Mouse (Mus musculus) midbrain, embryonic 12.5 days (tissue): ENCODE data around the gene Mrps7. TPM values are rescaled to one million over a fixed set of nuclear protein-coding genes. Genes with fewer than 3 reads are reported as not detected.
"Not testable (repeated sequence)": the region's sequence is repeated elsewhere in the genome, so short reads cannot be mapped to it uniquely, and the experiment has no call there.

ENCODE experiments used
- ATAC-seq: fragments of 200-750 bp; cut with Nextera tagmentation; 2 replicates; pipeline ENCODE4 v1.8.0; 2017; ENCODE audit warnings: low read depth, moderate TSS enrichment, moderate library complexity; ENCODE audit not compliant: low FRiP score
- H3K27ac ChIP-seq: fragments of 300-500 bp; sonication (generic); replicated peaks from 2 replicates; pipeline ENCODE4 v1.5.1; 2016; ENCODE audit warnings: mild to moderate bottlenecking
- H3K27me3 ChIP-seq: fragments of 300-500 bp; sonication (generic); 2 replicates; pipeline ENCODE4 v1.6.1; 2016; ENCODE audit warnings: mild to moderate bottlenecking
- H3K36me3 ChIP-seq: fragments of 300-500 bp; sonication (generic); 2 replicates; pipeline ENCODE4 v1.6.1; 2016
- H3K4me1 ChIP-seq: fragments of 300-500 bp; sonication (generic); 2 replicates; pipeline ENCODE4 v1.6.1; 2016
- H3K4me2 ChIP-seq: fragments of 300-500 bp; sonication (generic); replicated peaks from 2 replicates; pipeline ENCODE4 v1.6.1; 2016; ENCODE audit warnings: mild to moderate bottlenecking, moderate library complexity
- H3K4me3 ChIP-seq: fragments of 300-500 bp; sonication (generic); 2 replicates; pipeline ENCODE4 v1.5.1; 2016; ENCODE audit warnings: mild to moderate bottlenecking
- H3K9ac ChIP-seq: fragments of 300-500 bp; sonication (generic); replicated peaks from 2 replicates; pipeline ENCODE4 v1.6.1; 2016; ENCODE audit warnings: mild to moderate bottlenecking, moderate library complexity
- H3K9me3 ChIP-seq: fragments of 300-500 bp; sonication (generic); 2 replicates; pipeline ENCODE4 v1.6.1; 2016; ENCODE audit warnings: mild to moderate bottlenecking
- WGBS: fragments of 180-500 bp; shearing (Covaris S2); methylation state at CpG from one replicate; pipeline ENCODE4 v1.1.7; 2016; 5-methylcytosine and 5-hydroxymethylcytosine counted together
- polyA plus RNA-seq: library from polyadenylated mRNA; unstranded; fragments of >200 nt; fragmentation: Nextera tagmentation; extraction: Ambion mirVana; gene quantifications from 2 replicates; pipeline ENCODE4 v1.2.1, GENCODE M21; 2016

Gene Mrps7
- polyA plus RNA-seq, 1 experiment from 2014 or later: 85.7 TPM

- 90% methylated on average over 13 of the region's 13 CpGs for WGBS
- H3K27ac ChIP-seq: no peak overlapping the region
- H3K27me3 ChIP-seq: no peaks in the 10 kb centered on the region
- H3K4me1 ChIP-seq: no peaks in the 10 kb centered on the region
- H3K36me3 ChIP-seq: peaks cover 48% of the 10 kb centered on the region
- ATAC-seq: no peak
- no peak overlapping the region for H3K4me2 ChIP-seq
- no peak overlapping the region for H3K4me3 ChIP-seq
- H3K9ac ChIP-seq: no peak overlapping the region
- no peaks in the 10 kb centered on the region for H3K9me3 ChIP-seq
Measured at GRCm38 (mm10) chr11:115644308-115644707, 40.6 kb downstream of the Mrps7 start.

DNA sequence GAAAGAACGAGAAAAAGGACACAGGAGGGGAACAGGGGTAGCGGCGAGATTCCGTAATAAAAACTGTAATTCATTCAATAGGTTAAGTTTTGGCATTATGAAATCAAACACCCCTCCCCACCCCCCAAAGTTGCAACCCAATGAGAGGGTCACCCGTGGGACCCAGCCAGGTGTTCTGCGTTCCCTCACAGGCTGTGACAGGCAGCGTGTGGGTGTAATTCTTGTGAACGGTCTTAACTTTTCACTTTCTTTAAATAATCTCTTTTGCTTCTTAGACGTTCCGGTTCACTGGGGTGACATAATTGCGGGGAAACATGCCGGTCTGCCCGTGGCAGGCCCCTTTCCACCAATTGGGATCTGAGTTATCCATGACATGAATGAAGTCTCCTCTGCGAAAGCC lies 41.8 kb downstream of the Mrps7 start:
- WGBS: 88% methylated on average over 14 of the region's 14 CpGs
- not testable (repeated sequence) for H3K9ac ChIP-seq, H3K27ac ChIP-seq, ATAC-seq, H3K27me3 ChIP-seq, H3K4me2 ChIP-seq, H3K9me3 ChIP-seq, H3K4me1 ChIP-seq, H3K4me3 ChIP-seq
- H3K36me3 ChIP-seq: peaks cover 51% of the 10 kb centered on the region

DNA sequence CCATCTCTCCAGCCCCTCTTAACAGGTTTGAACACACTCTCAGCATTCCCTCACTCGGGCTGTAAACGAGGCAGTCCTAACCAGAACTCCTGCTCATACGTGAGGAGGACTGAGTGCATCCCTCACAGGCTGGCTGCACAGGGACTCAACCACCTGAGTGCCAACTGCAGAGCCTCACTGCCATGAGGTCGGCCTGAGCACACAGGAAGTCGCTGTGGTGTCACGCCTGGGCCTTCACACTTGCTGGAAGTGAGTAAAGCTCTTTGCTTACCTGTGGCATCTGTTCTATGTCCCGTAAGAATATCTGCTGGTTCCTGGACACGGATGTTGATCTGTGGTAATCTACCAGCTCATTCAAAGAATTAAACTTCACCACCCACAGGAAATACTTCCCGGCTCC lies 42.7 kb downstream of the Mrps7 start:
- WGBS: 96% methylated on average over 9 of the region's 9 CpGs
- Histone ChIP-seq H3K4me2 (no peak overlapping the region), H3K4me3 (no peak overlapping the region), H3K36me3 (peaks cover 51% of the 10 kb centered on the region), H3K4me1 (no peaks in the 10 kb centered on the region), H3K27ac (no peak overlapping the region), H3K27me3 (no peaks in the 10 kb centered on the region), H3K9me3 (no peaks in the 10 kb centered on the region), H3K9ac (no peak overlapping the region)
- no peak for ATAC-seq

- no peaks in the 10 kb centered on the region for H3K9me3 ChIP-seq
- H3K4me2 ChIP-seq: no peak overlapping the region
- H3K4me3 ChIP-seq: no peak overlapping the region
- H3K36me3 ChIP-seq: peaks cover 51% of the 10 kb centered on the region
- 65% methylated on average over 6 of the region's 6 CpGs for WGBS
- H3K9ac ChIP-seq: no peak overlapping the region
- H3K4me1 ChIP-seq: no peaks in the 10 kb centered on the region
- no peaks in the 10 kb centered on the region for H3K27me3 ChIP-seq
- H3K27ac ChIP-seq: no peak overlapping the region
- no peak for ATAC-seq
Measured at GRCm38 (mm10) chr11:115647459-115647858, 43.7 kb downstream of the Mrps7 start.

GRCm38 (mm10) chr11:115649706-115650105 lies 46.0 kb downstream of the Mrps7 start:
- Histone ChIP-seq H3K27ac (0 out of 2 replicates have a peak overlapping the region, but pooled peaks have one; percentile 8), H3K4me2 (no peak overlapping the region), H3K27me3 (no peaks in the 10 kb centered on the region), H3K9ac (no peak overlapping the region), H3K36me3 (peaks cover 56% of the 10 kb centered on the region), H3K4me1 (no peaks in the 10 kb centered on the region), H3K4me3 (no peak overlapping the region), H3K9me3 (no peaks in the 10 kb centered on the region)
- ATAC-seq: no peak
- WGBS: 61% methylated on average over 10 of the region's 10 CpGs

- 89% methylated on average over 3 of the region's 3 CpGs for WGBS
- ATAC-seq: no peak
- H3K27me3 ChIP-seq: no peaks in the 10 kb centered on the region
- peaks cover 42% of the 10 kb centered on the region for H3K36me3 ChIP-seq
- H3K4me2 ChIP-seq: no peak overlapping the region
- H3K27ac ChIP-seq: no peak overlapping the region
- H3K9ac ChIP-seq: no peak overlapping the region
- H3K4me1 ChIP-seq: no peaks in the 10 kb centered on the region
- no peaks in the 10 kb centered on the region for H3K9me3 ChIP-seq
- no peak overlapping the region for H3K4me3 ChIP-seq
Measured at GRCm38 (mm10) chr11:115651680-115652079, 48.0 kb downstream of the Mrps7 start.

- no peaks in the 10 kb centered on the region for H3K27me3 ChIP-seq
- H3K36me3 ChIP-seq: peaks cover 33% of the 10 kb centered on the region
- H3K4me3 ChIP-seq: no peak overlapping the region
- no peak overlapping the region for H3K9ac ChIP-seq
- H3K4me2 ChIP-seq: no peak overlapping the region
- no peak overlapping the region for H3K27ac ChIP-seq
- 94% methylated on average over 3 of the region's 3 CpGs for WGBS
- no peaks in the 10 kb centered on the region for H3K9me3 ChIP-seq
- H3K4me1 ChIP-seq: no peaks in the 10 kb centered on the region
- ATAC-seq: no peak
Measured at GRCm38 (mm10) chr11:115653194-115653593, 49.5 kb downstream of the Mrps7 start.

- no peak overlapping the region for H3K27ac ChIP-seq
- 91% methylated on average over 2 of the region's 2 CpGs for WGBS
- H3K9me3 ChIP-seq: no peaks in the 10 kb centered on the region
- H3K4me1 ChIP-seq: no peaks in the 10 kb centered on the region
- no peak overlapping the region for H3K4me2 ChIP-seq
- no peak for ATAC-seq
- peaks cover 25% of the 10 kb centered on the region for H3K36me3 ChIP-seq
- no peaks in the 10 kb centered on the region for H3K27me3 ChIP-seq
- no peak overlapping the region for H3K9ac ChIP-seq
- no peak overlapping the region for H3K4me3 ChIP-seq
Measured at GRCm38 (mm10) chr11:115654128-115654527, 50.4 kb downstream of the Mrps7 start.

Other genes with a start within 250 kb of the Mrps7 start
- gene Hid1, start 236.2 kb upstream of the Mrps7 start, polyA plus RNA-seq: 32.9 and 38.6 TPM in 2 replicates
- 32.4 and 36.6 TPM in 2 replicates for gene Cdr2l, start 222.0 kb upstream of the Mrps7 start, polyA plus RNA-seq
- 234 and 265 TPM in 2 replicates for gene Mrpl58, start 200.2 kb upstream of the Mrps7 start, polyA plus RNA-seq
- 873 and 889 TPM in 2 replicates for gene Atp5h, start 184.0 kb upstream of the Mrps7 start, polyA plus RNA-seq
- gene Kctd2, start 183.8 kb upstream of the Mrps7 start, polyA plus RNA-seq: 32.0 and 40.4 TPM in 2 replicates
- gene Trim80, start 163.4 kb upstream of the Mrps7 start, polyA plus RNA-seq: not detected in 2 replicates
- gene Slc16a5, start 141.5 kb upstream of the Mrps7 start, polyA plus RNA-seq: 0.20 and 0.30 TPM in 2 replicates
- 10.3 and 13.1 TPM in 2 replicates for gene Armc7, start 128.3 kb upstream of the Mrps7 start, polyA plus RNA-seq
- gene Nt5c, start 112.1 kb upstream of the Mrps7 start, polyA plus RNA-seq: 81.6 and 83.8 TPM in 2 replicates
- gene Jpt1, start 89.5 kb upstream of the Mrps7 start, polyA plus RNA-seq: 1,008 and 1,026 TPM in 2 replicates
- gene Sumo2, start 67.6 kb upstream of the Mrps7 start, polyA plus RNA-seq: 1,412 and 1,429 TPM in 2 replicates
- 168 and 172 TPM in 2 replicates for gene Nup85, start 39.5 kb upstream of the Mrps7 start, polyA plus RNA-seq
- 34.6 and 37.2 TPM in 2 replicates for gene Gga3, start 126 bp downstream of the Mrps7 start, polyA plus RNA-seq
- gene Mif4gd, start 9.0 kb downstream of the Mrps7 start, polyA plus RNA-seq: 12.2 and 15.1 TPM in 2 replicates
- 26.2 and 26.9 TPM in 2 replicates for gene Slc25a19, start 24.4 kb downstream of the Mrps7 start, polyA plus RNA-seq
- gene Grb2, start 104.7 kb downstream of the Mrps7 start, polyA plus RNA-seq: 137 and 149 TPM in 2 replicates
- 42.4 and 47.0 TPM in 2 replicates for gene Tmem94, start 161.5 kb downstream of the Mrps7 start, polyA plus RNA-seq
- gene Caskin2, start 209.7 kb downstream of the Mrps7 start, polyA plus RNA-seq: 15.5 and 17.0 TPM in 2 replicates
- 27.9 and 30.9 TPM in 2 replicates for gene Tsen54, start 210.8 kb downstream of the Mrps7 start, polyA plus RNA-seq
- gene Llgl2, start 220.1 kb downstream of the Mrps7 start, polyA plus RNA-seq: 3.7 and 4.4 TPM in 2 replicates